Mouse (Mus musculus): ENCODE results near the gene Capn11. TPM values are rescaled to one million over a fixed set of nuclear protein-coding genes. Genes with fewer than 3 reads are reported as not detected.

The Capn11 gene
- polyA plus RNA-seq, 1 experiment from 2014 or later: 1.2 TPM

DNA sequence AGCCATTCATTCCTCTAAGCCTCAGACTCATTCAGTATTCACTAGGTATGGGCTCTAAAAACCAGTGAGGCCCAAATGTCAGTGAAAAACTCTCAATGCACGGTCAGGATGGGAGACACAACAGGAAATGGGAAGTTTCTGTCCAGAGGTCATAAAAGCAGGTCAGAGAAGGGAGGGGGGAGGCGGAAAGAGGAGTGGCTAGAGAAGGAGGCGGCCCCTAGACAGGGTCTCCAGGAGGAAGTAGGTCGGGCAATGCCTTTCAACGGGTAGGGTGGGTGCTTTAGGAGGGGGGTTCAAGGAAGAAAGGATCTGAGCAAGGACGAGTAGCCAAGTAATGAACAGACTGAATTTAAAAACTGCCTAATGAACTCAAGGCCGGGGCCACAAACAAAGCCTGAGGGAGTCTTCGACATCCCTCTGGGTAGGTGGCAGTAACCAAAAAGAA lies 40.2 kb downstream of the Capn11 start:
- Histone ChIP-seq H3K27ac (peak overlapping the region; percentile 50), H3K4me2 (peak overlapping the region; percentile 21; the same call in 1 of the 2 replicates)

GRCm38 (mm10) chr17:45617655-45618054 lies 41.5 kb downstream of the Capn11 start:
- Histone ChIP-seq H3K27me3 (replicated peaks) (no peaks in the 10 kb centered on the region), H3K4me1 (0 out of 2 replicates have a peak, but pooled peaks cover 4% of the 10 kb centered on the region), H3K4me2 (no peak overlapping the region), H3K27ac (no peak overlapping the region), H3K36me3 (replicated peaks) (no peaks in the 10 kb centered on the region), H3K4me3 (no peak overlapping the region), H3K9ac (no peak overlapping the region), H3K9me3 (no peaks in the 10 kb centered on the region)
- 91% methylated on average over 6 of the region's 6 CpGs for WGBS
- no peak for ATAC-seq (replicated peaks)

More for the DNA sequence above, 40.2 kb downstream of the Capn11 start:
- Histone ChIP-seq H3K4me3 (no peak overlapping the region), H3K4me1 (0 out of 2 replicates have a peak, but pooled peaks cover 4% of the 10 kb centered on the region), H3K9me3 (no peaks in the 10 kb centered on the region), H3K27me3 (replicated peaks) (no peaks in the 10 kb centered on the region), H3K9ac (no peak overlapping the region), H3K36me3 (replicated peaks) (no peaks in the 10 kb centered on the region)
- WGBS: 13% methylated on average over 8 of the region's 8 CpGs
- no peak for ATAC-seq (replicated peaks)

GRCm38 (mm10) chr17:45616679-45617078 lies 42.4 kb downstream of the Capn11 start:
- Histone ChIP-seq H3K36me3 (replicated peaks) (no peaks in the 10 kb centered on the region), H3K4me2 (no peak overlapping the region), H3K27me3 (replicated peaks) (no peaks in the 10 kb centered on the region), H3K9ac (no peak overlapping the region), H3K4me3 (no peak overlapping the region), H3K27ac (no peak overlapping the region), H3K9me3 (no peaks in the 10 kb centered on the region), H3K4me1 (0 out of 2 replicates have a peak, but pooled peaks cover 4% of the 10 kb centered on the region)
- WGBS: 91% methylated on average over 3 of the region's 3 CpGs
- no peak for ATAC-seq (replicated peaks)

- ATAC-seq (replicated peaks): no peak
These were observed 43.0 kb downstream of the Capn11 start for GRCm38 (mm10) chr17:45616046-45616650.

GRCm38 (mm10) chr17:45612921-45613320 lies 46.2 kb downstream of the Capn11 start:
- Histone ChIP-seq H3K9me3 (no peaks in the 10 kb centered on the region), H3K4me2 (no peak overlapping the region), H3K27me3 (replicated peaks) (no peaks in the 10 kb centered on the region), H3K27ac (no peak overlapping the region), H3K36me3 (replicated peaks) (no peaks in the 10 kb centered on the region), H3K4me3 (no peak overlapping the region), H3K9ac (no peak overlapping the region), H3K4me1 (no peaks in the 10 kb centered on the region)
- no peak for ATAC-seq (replicated peaks)
- 93% methylated on average over 7 of the region's 7 CpGs for WGBS

More at GRCm38 (mm10) chr17:45616046-45616650, 43.0 kb downstream of the Capn11 start:
- no peaks in the 10 kb centered on the region for H3K9me3 ChIP-seq
- 0 out of 2 replicates have a peak, but pooled peaks cover 4% of the 10 kb centered on the region for H3K4me1 ChIP-seq
- no peaks in the 10 kb centered on the region for H3K27me3 ChIP-seq (replicated peaks)
- WGBS: 77% methylated on average over 4 of the region's 4 CpGs
- no peaks in the 10 kb centered on the region for H3K36me3 ChIP-seq (replicated peaks)
- H3K9ac ChIP-seq: no peak overlapping the region
- no peak overlapping the region for H3K27ac ChIP-seq
- H3K4me2 ChIP-seq: no peak overlapping the region
- no peak overlapping the region for H3K4me3 ChIP-seq

DNA sequence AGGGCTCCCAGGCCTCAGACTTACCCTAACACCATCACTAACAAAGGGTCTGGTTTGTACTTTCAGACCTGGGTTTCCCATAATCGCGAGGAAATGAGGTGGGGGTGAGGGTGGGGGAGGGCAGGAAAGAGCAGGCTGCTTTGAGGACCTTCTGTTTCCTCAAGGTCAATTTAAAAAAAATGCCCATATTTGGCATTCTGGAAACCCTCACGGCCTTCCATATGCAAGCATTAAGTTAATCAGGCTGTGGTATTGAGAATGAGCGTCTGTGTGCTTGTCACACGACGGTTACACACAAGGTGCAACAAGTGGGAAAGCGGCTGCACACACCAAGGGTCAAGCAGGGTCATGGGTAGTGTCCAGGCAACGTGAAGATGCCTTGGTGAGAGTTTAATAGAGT lies 47.1 kb downstream of the Capn11 start:
- no peak overlapping the region for H3K27ac ChIP-seq
- WGBS: 87% methylated on average over 8 of the region's 8 CpGs
- H3K4me1 ChIP-seq: no peaks in the 10 kb centered on the region
- H3K9ac ChIP-seq: no peak overlapping the region
- H3K4me2 ChIP-seq: no peak overlapping the region
- no peak for ATAC-seq (replicated peaks)
- H3K9me3 ChIP-seq: no peaks in the 10 kb centered on the region
- no peaks in the 10 kb centered on the region for H3K36me3 ChIP-seq (replicated peaks)
- H3K27me3 ChIP-seq (replicated peaks): no peaks in the 10 kb centered on the region
- H3K4me3 ChIP-seq: no peak overlapping the region

DNA sequence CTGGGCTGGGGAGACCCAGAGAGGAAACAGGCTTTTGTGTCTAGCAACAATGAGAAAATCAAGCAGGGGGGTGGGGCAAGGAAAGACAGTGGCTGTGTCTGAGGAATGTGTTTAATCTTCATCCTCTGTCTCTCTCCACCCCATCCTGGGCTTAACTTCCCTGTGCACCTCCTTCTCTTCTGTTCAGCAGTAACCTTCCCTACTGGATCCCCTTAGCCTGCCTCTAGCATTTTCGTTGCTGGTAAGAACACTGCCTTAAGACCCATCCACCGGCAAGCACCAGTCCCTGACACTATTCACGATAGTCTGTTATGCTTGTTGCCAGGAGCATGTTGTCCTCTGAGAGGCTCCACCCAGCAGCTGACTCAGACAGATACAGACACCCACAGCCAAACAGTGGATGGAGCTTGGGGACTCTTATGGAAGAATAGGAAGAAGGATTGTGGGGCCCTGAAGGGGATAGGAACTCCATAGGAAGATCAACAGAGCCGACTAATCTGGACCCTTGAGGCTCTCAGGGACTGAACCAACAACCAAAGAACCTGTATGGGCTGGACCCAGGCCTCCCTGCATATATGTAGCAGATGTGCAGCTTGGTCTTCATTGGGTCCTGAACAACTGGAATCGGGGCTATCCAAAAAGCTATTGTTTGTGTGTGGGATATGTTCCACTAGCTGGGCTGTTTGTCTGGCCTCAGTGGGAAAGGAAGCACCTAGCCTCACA lies 48.8 kb downstream of the Capn11 start:
- H3K36me3 ChIP-seq (replicated peaks): no peaks in the 10 kb centered on the region
- no peak overlapping the region for H3K4me3 ChIP-seq
- H3K9ac ChIP-seq: no peak overlapping the region
- no peaks in the 10 kb centered on the region for H3K4me1 ChIP-seq
- no peaks in the 10 kb centered on the region for H3K27me3 ChIP-seq (replicated peaks)
- no peak overlapping the region for H3K4me2 ChIP-seq
- 19% methylated on average over 5 of the region's 5 CpGs for WGBS
- ATAC-seq (replicated peaks): no peak
- no peak overlapping the region for H3K27ac ChIP-seq
- H3K9me3 ChIP-seq: no peaks in the 10 kb centered on the region

GRCm38 (mm10) chr17:45608396-45608795 lies 50.7 kb downstream of the Capn11 start:
- no peak overlapping the region for H3K4me2 ChIP-seq
- H3K4me1 ChIP-seq: no peaks in the 10 kb centered on the region
- H3K27ac ChIP-seq: no peak overlapping the region
- no peak for ATAC-seq (replicated peaks)
- no peak overlapping the region for H3K4me3 ChIP-seq
- H3K27me3 ChIP-seq (replicated peaks): no peaks in the 10 kb centered on the region
- no peaks in the 10 kb centered on the region for H3K9me3 ChIP-seq
- H3K36me3 ChIP-seq (replicated peaks): no peaks in the 10 kb centered on the region
- H3K9ac ChIP-seq: no peak overlapping the region
- WGBS: 92% methylated on average over 4 of the region's 4 CpGs

DNA sequence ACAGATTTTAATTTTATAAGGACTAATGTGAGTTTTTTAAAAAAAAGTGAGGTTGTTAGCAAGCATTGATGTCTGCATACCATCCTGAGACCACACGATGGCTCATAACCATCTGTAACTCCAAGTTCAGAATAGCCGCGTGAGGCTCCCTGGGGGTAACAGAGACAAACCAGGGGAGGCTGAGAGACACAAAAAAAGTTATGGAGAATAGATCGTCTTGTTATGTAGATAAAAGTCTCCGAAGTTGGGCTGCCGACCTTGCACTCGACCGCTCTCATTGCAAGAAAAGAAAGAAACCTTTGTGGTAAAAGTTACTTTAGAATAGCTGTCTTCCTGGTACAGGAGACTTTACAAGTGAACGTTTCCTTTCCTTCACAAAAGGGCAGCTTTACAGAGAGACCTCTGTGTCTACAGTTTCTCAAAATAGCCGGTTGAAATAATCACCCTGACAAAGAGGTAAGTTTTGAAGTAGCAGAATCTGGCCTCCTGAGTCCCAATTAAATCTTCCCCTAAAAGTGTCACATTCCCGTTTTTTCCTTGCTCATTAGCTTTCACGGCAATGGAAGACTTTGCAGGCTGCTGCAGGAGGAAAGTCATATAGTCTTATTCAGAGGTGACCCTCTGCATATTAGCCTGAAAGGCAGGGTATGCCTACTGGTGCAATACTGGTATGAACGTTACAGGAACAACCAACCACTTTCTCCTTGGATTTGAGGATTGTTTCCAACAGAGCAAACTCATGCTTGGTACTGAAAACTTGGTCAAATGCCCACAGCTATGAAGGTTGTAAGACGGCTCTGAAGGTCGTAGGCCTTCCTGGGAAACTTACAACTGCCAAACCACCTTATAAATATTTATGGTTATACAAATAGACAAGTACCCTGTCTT lies 51.9 kb downstream of the Capn11 start:
- ATAC-seq (replicated peaks): no peak
- 81% methylated on average over 15 of the region's 15 CpGs for WGBS

GRCm38 (mm10) chr17:45602984-45603383 lies 56.1 kb downstream of the Capn11 start:
- H3K36me3 ChIP-seq (replicated peaks): no peaks in the 10 kb centered on the region
- peaks cover 7% of the 10 kb centered on the region for H3K4me1 ChIP-seq
- H3K4me2 ChIP-seq: no peak overlapping the region
- H3K9ac ChIP-seq: no peak overlapping the region
- H3K27me3 ChIP-seq (replicated peaks): peaks cover 27% of the 10 kb centered on the region
- ATAC-seq (replicated peaks): no peak
- WGBS: 69% methylated on average over 3 of the region's 3 CpGs
- H3K9me3 ChIP-seq: no peaks in the 10 kb centered on the region
- H3K27ac ChIP-seq: no peak overlapping the region
- H3K4me3 ChIP-seq: no peak overlapping the region

More for the DNA sequence above, 51.9 kb downstream of the Capn11 start:
- H3K4me2 ChIP-seq: no peak overlapping the region
- H3K9ac ChIP-seq: no peak overlapping the region
- no peaks in the 10 kb centered on the region for H3K9me3 ChIP-seq
- no peak overlapping the region for H3K4me3 ChIP-seq
- H3K36me3 ChIP-seq (replicated peaks): no peaks in the 10 kb centered on the region
- no peaks in the 10 kb centered on the region for H3K4me1 ChIP-seq
- 0 out of 2 replicates have a peak, but pooled peaks cover under 1% of the 10 kb centered on the region for H3K27me3 ChIP-seq (replicated peaks)
- no peak overlapping the region for H3K27ac ChIP-seq

- Histone ChIP-seq H3K9me3 (no peaks in the 10 kb centered on the region), H3K9ac (no peak within 1 kb of the TSS), H3K27me3 (replicated peaks) (peaks cover 27% of the 10 kb centered on the region), H3K4me3 (no peak within 1 kb of the TSS), H3K36me3 (replicated peaks) (no peaks in the 10 kb centered on the region), H3K4me1 (peaks cover 7% of the 10 kb centered on the region), H3K4me2 (no peak within 1 kb of the TSS), H3K27ac (no peak within 1 kb of the TSS)
- no peak for ATAC-seq (replicated peaks)
- 42% methylated on average over 6 of the region's 6 CpGs for WGBS
These were observed 57.2 kb downstream of the Capn11 start, which contains the start of gene Mymx for GRCm38 (mm10) chr17:45601877-45602304. TSS of gene Mymx (minus strand) at chr17:45602102.

DNA sequence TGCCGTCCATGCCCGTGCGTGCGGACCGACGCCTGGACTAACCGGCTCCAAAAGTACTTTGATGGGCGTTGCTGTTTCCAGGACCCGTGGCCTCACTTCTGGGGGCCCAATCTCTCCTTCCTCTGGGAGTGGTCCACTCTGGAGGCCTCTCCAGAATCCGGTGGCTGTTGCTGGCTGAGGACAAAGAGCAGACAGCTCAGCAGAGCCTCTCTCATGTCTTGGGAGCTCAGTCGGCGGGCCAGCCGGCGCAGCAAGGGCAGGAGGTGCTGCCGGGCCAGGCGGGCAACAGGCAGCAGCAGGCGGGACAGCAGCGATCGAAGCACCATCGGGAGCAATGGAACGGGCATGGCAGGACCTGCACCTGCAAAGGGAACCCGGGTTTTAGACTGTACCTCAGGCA lies 57.8 kb downstream of the Capn11 start:
- ATAC-seq (replicated peaks): no peak
- Histone ChIP-seq H3K27ac (no peak overlapping the region), H3K36me3 (replicated peaks) (no peaks in the 10 kb centered on the region), H3K9ac (no peak overlapping the region), H3K9me3 (no peaks in the 10 kb centered on the region), H3K4me3 (no peak overlapping the region), H3K4me2 (no peak overlapping the region), H3K27me3 (replicated peaks) (peaks cover 27% of the 10 kb centered on the region), H3K4me1 (peaks cover 7% of the 10 kb centered on the region)
- whole genome bisulfite sequencing: 15% methylated on average over 22 of the region's 22 CpGs

All from midbrain, embryonic 15.5 days (tissue).